Mouse (Mus musculus) stomach, embryonic 16.5 days (tissue): Measurements from ENCODE around the gene Hnrnpl. TPM values are rescaled to one million over a fixed set of nuclear protein-coding genes. Genes with fewer than 3 reads are reported as not detected.
A peak's percentile ranks its signal among the peaks of the same experiment; 100 is the strongest.

Source experiments
- ATAC-seq: fragments of 200-750 bp; cut with Nextera tagmentation; 2 replicates; pipeline ENCODE4 v1.8.0; 2017; ENCODE audit warnings: moderate number of reproducible peaks, moderate TSS enrichment; ENCODE audit not compliant: insufficient read depth, low FRiP score
- H3K27ac ChIP-seq: fragments of 300-500 bp; sonication (generic); 2 replicates; pipeline ENCODE4 v1.5.1; 2014; ENCODE audit warnings: low read length
- H3K27me3 ChIP-seq: fragments of 300-500 bp; sonication (generic); 2 replicates; pipeline ENCODE4 v1.6.1; 2014; ENCODE audit warnings: low read length, control low read depth, mixed read lengths; ENCODE audit not compliant: control insufficient read depth, insufficient read depth
- H3K36me3 ChIP-seq: fragments of 300-500 bp; sonication (generic); 2 replicates; pipeline ENCODE4 v1.6.1; 2014; ENCODE audit warnings: low read length; ENCODE audit not compliant: control insufficient read depth, insufficient read depth
- H3K4me1 ChIP-seq: fragments of 300-500 bp; sonication (generic); 2 replicates; pipeline ENCODE4 v1.6.1; 2014; ENCODE audit warnings: low read length, control low read depth, mixed read lengths; ENCODE audit not compliant: control insufficient read depth, insufficient read depth
- H3K4me2 ChIP-seq: fragments of 300-500 bp; sonication (generic); 2 replicates; pipeline ENCODE4 v1.6.1; 2014; ENCODE audit warnings: low read depth, low read length, mixed read lengths
- H3K4me3 ChIP-seq: fragments of 300-500 bp; sonication (generic); replicated peaks from 2 replicates; pipeline ENCODE4 v1.5.1; 2014; ENCODE audit warnings: mild to moderate bottlenecking, low read length
- H3K9ac ChIP-seq: fragments of 300-500 bp; sonication (generic); 2 replicates; pipeline ENCODE4 v1.6.1; 2014; ENCODE audit warnings: low read length
- H3K9me3 ChIP-seq: fragments of 300-500 bp; sonication (generic); replicated peaks from 2 replicates; pipeline ENCODE4 v1.6.1; 2016; ENCODE audit warnings: low read length, control low read depth; ENCODE audit not compliant: control insufficient read depth
- WGBS: fragments of 180-500 bp; shearing (Covaris S2); extraction: QIAGEN DNeasy Blood & Tissue Kit; methylation state at CpG from one replicate; pipeline ENCODE4 v1.1.7; 2014; 5-methylcytosine and 5-hydroxymethylcytosine counted together
- polyA plus RNA-seq: library from polyadenylated mRNA; unstranded; fragments of >200 nt; fragmentation: Nextera tagmentation; extraction: Ambion mirVana; gene quantifications from 2 replicates; pipeline ENCODE4 v1.2.1, GENCODE M21; 2015

The Hnrnpl gene
- polyA plus RNA-seq, 1 experiment from 2014 or later = 200 TPM

DNA sequence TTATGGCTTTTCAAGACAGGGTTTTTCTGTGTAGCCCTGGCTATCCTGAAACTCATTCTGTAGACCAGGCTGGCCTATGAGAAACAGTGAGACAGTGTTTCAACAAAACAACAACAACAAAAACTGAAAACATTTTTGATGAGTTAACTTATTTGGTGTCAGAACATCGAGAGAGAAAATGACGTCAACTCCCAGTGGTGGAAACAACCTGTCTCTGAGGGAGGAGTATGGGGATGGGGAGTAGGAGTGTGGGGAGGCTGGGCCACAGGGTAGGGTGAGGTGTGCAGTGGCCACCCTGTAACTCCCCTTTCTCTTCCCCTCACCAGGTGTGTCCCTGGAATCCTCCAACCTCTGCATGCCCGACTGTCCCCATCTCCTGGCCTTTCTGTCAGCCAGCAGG is 13.8 kb upstream of the Hnrnpl start:
- WGBS = 77% methylated on average over 3 of the region's 3 CpGs
- Histone ChIP-seq H3K9me3 (no peaks in the 10 kb centered on the region), H3K36me3 (no peaks in the 10 kb centered on the region), H3K4me1 (peaks cover 10% of the 10 kb centered on the region), H3K27ac (no peak overlapping the region), H3K4me3 (no peak overlapping the region), H3K4me2 (no peak overlapping the region), H3K9ac (no peak overlapping the region), H3K27me3 (no peaks in the 10 kb centered on the region)
- ATAC-seq = no peak

DNA sequence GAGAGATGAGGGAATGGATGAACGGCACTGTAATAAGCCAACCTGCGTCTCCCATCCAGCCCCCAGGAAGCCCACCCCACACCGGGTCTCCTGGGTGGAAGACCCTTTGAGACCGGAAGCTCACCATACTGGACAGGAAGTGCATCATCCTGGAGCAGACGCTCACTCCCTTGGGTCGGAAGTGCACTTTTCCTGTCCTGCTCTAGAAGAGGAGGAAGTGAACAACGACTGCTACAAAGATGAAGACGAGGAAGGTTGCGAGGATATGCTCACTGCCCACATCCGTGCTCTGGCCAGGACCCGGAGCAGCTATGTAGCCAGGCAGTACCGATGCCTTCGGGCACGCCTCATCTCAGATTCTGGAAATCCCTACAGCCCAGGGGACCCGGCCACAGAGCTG is 12.5 kb upstream of the Hnrnpl start:
- Histone ChIP-seq H3K27me3 (no peaks in the 10 kb centered on the region), H3K9me3 (no peaks in the 10 kb centered on the region), H3K4me1 (peaks cover 5% of the 10 kb centered on the region), H3K9ac (no peak overlapping the region), H3K27ac (peak overlapping the region; percentile 1; the same call in 1 of the 2 replicates), H3K4me3 (peak overlapping the region; percentile 9; the same call in 1 of the 2 replicates), H3K4me2 (peak overlapping the region; percentile 46; the same call in 1 of the 2 replicates), H3K36me3 (no peaks in the 10 kb centered on the region)
- WGBS = 72% methylated on average over 15 of the region's 15 CpGs
- no peak for ATAC-seq

DNA sequence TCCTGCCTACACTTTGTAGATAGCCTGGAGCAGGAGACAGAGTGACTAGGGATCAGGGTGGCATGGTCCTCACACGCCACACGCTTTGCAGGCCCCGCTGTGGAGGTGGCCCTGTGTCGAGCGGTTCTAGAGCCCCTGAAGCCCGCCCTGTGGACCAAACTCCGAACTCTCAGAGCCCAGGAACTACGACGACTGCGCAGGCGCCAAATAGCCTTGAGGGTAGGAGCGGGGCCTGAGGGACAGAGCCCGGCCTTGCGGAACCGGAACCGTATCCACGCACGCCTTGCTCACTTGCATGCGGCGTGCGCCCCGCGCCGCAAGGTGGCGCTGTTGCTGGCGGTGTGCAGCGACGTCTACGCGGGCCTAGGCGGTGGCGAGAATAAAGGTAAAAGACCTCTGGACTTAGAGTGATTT is 11.8 kb upstream of the Hnrnpl start:
- peak; percentile 63 for ATAC-seq
- H3K27me3 ChIP-seq = no peaks in the 10 kb centered on the region
- H3K9ac ChIP-seq = peak overlapping the region; percentile 72
- peaks cover 12% of the 10 kb centered on the region for H3K4me1 ChIP-seq
- 13% methylated on average over 32 of the region's 32 CpGs for WGBS
- peak overlapping the region; percentile 9 for H3K4me3 ChIP-seq
- H3K36me3 ChIP-seq = no peaks in the 10 kb centered on the region
- no peaks in the 10 kb centered on the region for H3K9me3 ChIP-seq
- peak overlapping the region; percentile 46 for H3K4me2 ChIP-seq
- H3K27ac ChIP-seq = peak overlapping the region; percentile 1; the same call in 1 of the 2 replicates

DNA sequence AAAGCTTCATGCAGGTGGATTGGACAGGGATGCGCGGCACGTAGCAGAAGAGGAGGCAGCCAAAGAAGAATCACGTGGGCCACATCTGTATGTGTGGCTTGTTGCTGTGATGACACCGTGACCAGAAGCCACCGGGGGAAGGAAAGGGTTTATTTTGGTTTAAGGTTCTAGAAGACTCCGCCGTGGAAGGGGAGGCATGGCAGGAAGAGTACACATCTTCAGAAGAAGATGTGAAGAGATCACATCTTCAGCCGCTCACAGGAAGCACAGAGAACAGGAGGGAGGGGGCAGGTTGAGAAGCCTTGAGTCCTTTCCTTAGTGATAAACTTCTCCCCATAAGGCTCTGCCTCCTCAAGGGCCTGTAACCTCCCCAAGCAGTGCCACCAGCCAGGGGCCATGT is 8.3 kb upstream of the Hnrnpl start:
- H3K36me3 ChIP-seq = no peaks in the 10 kb centered on the region
- H3K9ac ChIP-seq = no peak overlapping the region
- peak overlapping the region; percentile 100; the same call in 1 of the 2 replicates for H3K27ac ChIP-seq
- ATAC-seq = no peak
- H3K27me3 ChIP-seq = no peaks in the 10 kb centered on the region
- WGBS = 89% methylated on average over 9 of the region's 9 CpGs
- H3K4me3 ChIP-seq = no peak overlapping the region
- no peak overlapping the region for H3K4me2 ChIP-seq
- peaks cover 43% of the 10 kb centered on the region for H3K4me1 ChIP-seq
- H3K9me3 ChIP-seq = no peaks in the 10 kb centered on the region

DNA sequence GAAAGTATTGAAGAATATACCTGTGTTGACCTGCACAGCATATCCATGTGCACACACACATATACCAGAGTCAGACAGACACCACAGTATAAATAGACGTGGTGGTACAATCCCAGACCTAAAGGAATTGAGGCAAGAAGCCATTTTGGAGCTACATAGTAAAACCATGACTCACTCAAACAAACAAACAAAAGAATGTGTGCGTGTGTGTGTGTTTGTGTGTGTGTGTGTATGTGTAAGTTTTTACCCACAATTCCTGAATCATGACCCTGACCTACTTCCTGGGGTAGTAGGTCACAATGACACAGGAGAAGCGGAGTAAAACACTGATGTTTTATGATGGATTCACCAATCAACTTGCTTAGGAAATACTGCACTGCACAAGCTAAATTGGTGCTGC is 6.9 kb upstream of the Hnrnpl start:
- no peak overlapping the region for H3K4me3 ChIP-seq
- H3K4me2 ChIP-seq = 0 out of 2 replicates have a peak overlapping the region, but pooled peaks have one; percentile 42
- peaks cover 43% of the 10 kb centered on the region for H3K4me1 ChIP-seq
- H3K27me3 ChIP-seq = no peaks in the 10 kb centered on the region
- H3K9me3 ChIP-seq = no peaks in the 10 kb centered on the region
- H3K27ac ChIP-seq = peak overlapping the region; percentile 100
- WGBS = 52% methylated on average over 3 of the region's 3 CpGs
- ATAC-seq = no peak
- no peaks in the 10 kb centered on the region for H3K36me3 ChIP-seq
- no peak overlapping the region for H3K9ac ChIP-seq

DNA sequence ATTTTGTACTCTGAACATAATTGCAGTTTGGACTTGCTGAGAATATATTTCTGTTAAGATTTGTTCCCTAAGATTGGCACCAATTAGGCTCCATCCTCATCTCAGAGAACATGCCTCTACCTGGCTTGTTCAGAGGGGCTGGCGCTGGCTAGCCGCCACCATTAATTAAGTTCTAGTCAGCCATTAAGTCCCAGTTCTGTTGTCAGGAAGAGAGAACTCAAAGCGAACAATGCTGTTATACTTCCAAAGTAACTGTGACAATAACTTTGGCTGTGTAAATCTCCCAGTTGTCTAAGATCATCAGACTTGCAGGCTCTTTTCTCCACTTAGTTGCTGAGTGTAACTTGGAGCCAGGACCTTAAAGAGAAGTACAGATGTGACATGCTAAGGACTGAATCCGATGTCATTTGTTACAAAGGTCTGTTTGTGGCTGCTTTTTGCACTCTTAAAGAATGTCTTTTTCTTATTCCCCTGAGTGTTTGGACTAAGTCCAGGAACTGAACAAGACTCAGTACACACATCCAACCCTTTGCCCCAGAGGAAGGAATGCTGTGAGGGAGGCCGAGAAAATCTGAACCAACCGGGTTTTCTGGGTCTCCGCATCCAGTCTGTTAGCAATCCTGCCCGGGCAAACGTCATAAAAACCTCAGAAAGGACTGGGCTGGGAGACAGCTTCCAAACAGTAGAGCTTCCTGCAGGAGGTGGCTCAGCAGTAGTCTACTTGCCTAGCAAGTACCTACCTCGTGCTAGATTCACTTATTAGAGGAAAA is 6.3 kb upstream of the Hnrnpl start:
- Histone ChIP-seq H3K36me3 (no peaks in the 10 kb centered on the region), H3K27me3 (no peaks in the 10 kb centered on the region), H3K4me3 (peak overlapping the region; percentile 19), H3K4me2 (peak overlapping the region; percentile 42), H3K27ac (peak overlapping the region; percentile 100), H3K4me1 (peaks cover 38% of the 10 kb centered on the region), H3K9me3 (no peaks in the 10 kb centered on the region), H3K9ac (peak overlapping the region; percentile 63)
- peak; percentile 81 for ATAC-seq
- 17% methylated on average over 10 of the region's 10 CpGs for WGBS

DNA sequence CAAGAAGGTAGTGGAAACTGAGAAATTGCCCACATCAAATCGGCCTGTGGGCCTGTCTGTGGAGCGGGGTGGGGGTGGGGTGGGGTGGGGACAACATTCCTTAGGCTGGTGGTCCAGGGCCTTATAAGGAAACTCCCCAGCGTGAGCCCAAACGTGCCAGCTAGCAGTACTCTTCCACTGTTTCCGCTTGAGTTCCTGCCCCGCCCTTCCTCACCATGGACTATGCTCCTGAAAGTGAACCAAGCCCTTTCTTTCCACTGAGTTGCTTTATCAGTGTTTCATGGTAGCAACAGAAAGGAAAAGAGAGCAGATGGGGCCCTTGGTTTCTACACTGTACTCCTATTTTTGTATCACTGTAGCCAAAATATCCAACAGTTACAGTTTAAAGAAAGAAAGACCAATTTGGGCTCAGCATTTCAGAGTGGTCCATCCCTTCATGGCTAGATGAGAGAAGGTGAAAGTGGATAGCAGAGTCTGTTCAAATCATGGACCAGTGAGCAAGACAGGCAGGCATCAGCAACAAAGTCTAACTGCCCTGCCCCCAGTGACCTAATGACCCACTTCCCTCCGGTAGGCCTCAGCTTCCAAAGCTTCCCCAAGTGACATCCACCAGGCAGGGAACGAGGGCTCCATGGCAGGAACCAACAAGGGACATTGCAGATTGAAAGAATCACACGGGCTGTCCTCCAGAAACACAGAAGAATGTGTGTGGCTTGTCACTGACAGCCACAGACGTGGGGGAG is 5.3 kb upstream of the Hnrnpl start:
- H3K27me3 ChIP-seq = no peaks in the 10 kb centered on the region
- 17% methylated on average over 10 of the region's 10 CpGs for WGBS
- H3K36me3 ChIP-seq = no peaks in the 10 kb centered on the region
- peak overlapping the region; percentile 63 for H3K9ac ChIP-seq
- H3K4me1 ChIP-seq = peaks cover 43% of the 10 kb centered on the region
- H3K9me3 ChIP-seq = no peaks in the 10 kb centered on the region
- peak; percentile 74 for ATAC-seq
- H3K27ac ChIP-seq = peak overlapping the region; percentile 100
- peak overlapping the region; percentile 19 for H3K4me3 ChIP-seq
- peak overlapping the region; percentile 42 for H3K4me2 ChIP-seq

DNA sequence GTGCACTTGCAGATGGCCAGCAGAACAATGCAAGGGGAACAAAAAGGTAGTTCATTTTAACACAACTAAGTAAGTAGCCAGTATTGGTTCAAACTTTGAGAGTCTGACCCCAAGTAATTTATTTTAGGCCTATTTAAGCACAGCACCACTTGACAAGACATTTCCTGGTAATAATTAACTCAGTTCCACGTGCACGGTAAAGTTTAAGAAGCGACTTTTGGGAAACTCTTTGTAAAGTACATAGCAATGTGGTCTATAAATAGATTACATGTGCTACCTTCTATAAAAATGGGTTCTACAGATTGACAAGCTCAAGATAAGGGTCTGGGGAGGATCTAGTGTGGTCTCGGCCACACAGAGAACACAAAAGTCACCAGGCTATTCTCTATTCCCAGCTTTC is 4.6 kb upstream of the Hnrnpl start:
- peak; percentile 26; the same call in 1 of the 2 replicates for ATAC-seq
- no peak overlapping the region for H3K4me3 ChIP-seq
- H3K4me2 ChIP-seq = peak overlapping the region; percentile 42
- WGBS = 23% methylated on average over 4 of the region's 4 CpGs
- no peaks in the 10 kb centered on the region for H3K27me3 ChIP-seq
- H3K36me3 ChIP-seq = no peaks in the 10 kb centered on the region
- no peaks in the 10 kb centered on the region for H3K9me3 ChIP-seq
- H3K9ac ChIP-seq = peak overlapping the region; percentile 63
- H3K27ac ChIP-seq = peak overlapping the region; percentile 100
- H3K4me1 ChIP-seq = peaks cover 46% of the 10 kb centered on the region

DNA sequence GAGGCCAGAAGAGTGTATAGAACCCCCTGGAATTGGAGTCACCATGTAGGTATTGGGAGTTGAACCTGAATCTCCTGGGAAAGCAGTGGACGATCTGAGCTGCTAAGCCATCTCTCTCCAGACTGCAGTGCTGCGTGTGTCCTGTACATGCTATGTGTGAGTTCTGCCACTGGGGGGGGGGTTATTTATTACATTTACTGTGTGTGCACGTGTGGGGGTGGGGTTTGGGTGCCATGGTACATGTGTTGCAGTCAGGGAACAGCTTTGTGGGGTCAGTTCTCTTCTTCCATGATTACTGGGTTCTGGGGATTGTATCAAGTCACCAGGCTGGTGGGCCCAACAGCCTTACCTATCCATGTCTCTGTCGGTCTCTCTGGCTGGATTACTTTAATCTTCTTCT is 1.5 kb upstream of the Hnrnpl start:
- H3K4me3 ChIP-seq = no peak overlapping the region
- 72% methylated on average over 4 of the region's 4 CpGs for WGBS
- H3K9ac ChIP-seq = no peak overlapping the region
- no peaks in the 10 kb centered on the region for H3K36me3 ChIP-seq
- no peak for ATAC-seq
- H3K9me3 ChIP-seq = no peaks in the 10 kb centered on the region
- peaks cover 39% of the 10 kb centered on the region for H3K4me1 ChIP-seq
- no peak overlapping the region for H3K4me2 ChIP-seq
- H3K27ac ChIP-seq = no peak overlapping the region
- H3K27me3 ChIP-seq = no peaks in the 10 kb centered on the region
